Mouse (Mus musculus) kidney, adult 8-10 months (tissue): Measurements from ENCODE around the gene Il17ra.

Experiments used
- DNase-seq, 2 experiments: peaks; one replicate each; pipeline ENCODE4 v3.0.0; 2022

Il17ra gene

GRCm38 (mm10) chr6:120510425-120510824 lies 47.4 kb downstream of the Il17ra start:
- DNase-seq: no peak

GRCm38 (mm10) chr6:120511212-120511611 lies 48.2 kb downstream of the Il17ra start:
- no peak for DNase-seq

- DNase-seq: no peak
Measured at GRCm38 (mm10) chr6:120516422-120516821, 53.4 kb downstream of the Il17ra start.

- no peak for DNase-seq
Measured at GRCm38 (mm10) chr6:120516879-120517278, 53.8 kb downstream of the Il17ra start.

GRCm38 (mm10) chr6:120517311-120517710 lies 54.3 kb downstream of the Il17ra start:
- no peak for DNase-seq

- no peak for DNase-seq
Measured at GRCm38 (mm10) chr6:120519647-120520046, 56.6 kb downstream of the Il17ra start.

GRCm38 (mm10) chr6:120524796-120525195 lies 61.7 kb downstream of the Il17ra start:
- DNase-seq: no peak

- no peak for DNase-seq
Measured at GRCm38 (mm10) chr6:120529123-120529522, 66.1 kb downstream of the Il17ra start.

GRCm38 (mm10) chr6:120531020-120531965 lies 68.2 kb downstream of the Il17ra start, which contains the start of gene Hdhd5:
Gene Hdhd5 (minus strand): TSS chr6:120531319.
- peak; percentile 86 to 88 for DNase-seq

- DNase-seq: no peak
Measured at GRCm38 (mm10) chr6:120532594-120532993, 69.5 kb downstream of the Il17ra start.

- DNase-seq: no peak
Measured at GRCm38 (mm10) chr6:120536337-120536736, 73.3 kb downstream of the Il17ra start.
